ENCODE assay signal across 20 mouse cellular contexts in genomic region chr14:120877147-120877546, GRCm38 (mm10). TPM values are rescaled to one million over a fixed set of nuclear protein-coding genes. Genes with fewer than 3 reads are reported as not detected.
DNase-seq lines count a peak whose midpoint lies in the region; ATAC-seq and TF ChIP-seq lines count a peak whose summit lies in the region.
"Had no signal": no experiment of that assay in that cellular context is flagged by ENCODE, and none has a peak within 500 bp of the region (broad histone marks: within the 10 kb centered on the region; RNA-seq: fewer than 3 reads in every experiment).

No protein-coding gene starts in this region.

- no peak for ATAC-seq in midbrain, embryonic 14.5 days (ENCODE audit: low FRiP score, low TSS enrichment)
- ATAC-seq in hematopoietic stem cell, adult 5-6 weeks (replicated peaks in 1 of 2; ENCODE audit: insufficient read depth in 1 of 2, low FRiP score in 2 of 2, low TSS enrichment in 1 of 2, low read depth in 1 of 2, poor library complexity in 2 of 2, severe bottlenecking in 2 of 2): peak; percentile 23 to 58; a peak in 3 of 4 replicates
- ATAC-seq: forebrain, embryonic 13.5 days; forebrain, postnatal 0 days; hindbrain, postnatal 0 days had no signal

- H3K9me3 ChIP-seq in midbrain, embryonic 14.5 days (ENCODE audit: control insufficient read depth, low read length): no peaks in the 10 kb centered on the region
- H3K9me3 ChIP-seq in midbrain, embryonic 10.5 days (replicated peaks): no peaks in the 10 kb centered on the region
- H3K9me3 ChIP-seq in ES-Bruce4 (replicated peaks; ENCODE audit: control insufficient read depth, insufficient read depth, low read length, poor library complexity, severe bottlenecking): no peaks in the 10 kb centered on the region; the same call in 1 of the 2 replicates
- H3K9me3 ChIP-seq: forebrain, embryonic 13.5 days; heart, embryonic 13.5 days; hindbrain, embryonic 13.5 days had no signal

- no peak overlapping the region for H3K4me3 ChIP-seq in midbrain, embryonic 14.5 days (replicated peaks; ENCODE audit: low read depth, low read length)
- no peak overlapping the region for H3K4me3 ChIP-seq in midbrain, embryonic 10.5 days
- no peak overlapping the region for H3K4me3 ChIP-seq in ES-Bruce4 (ENCODE audit: low read depth, low read length)
- H3K4me3 ChIP-seq: forebrain, embryonic 13.5 days; gastrocnemius, adult 2 months; heart, embryonic 13.5 days; hindbrain, embryonic 13.5 days had no signal

- H3K27me3 ChIP-seq in midbrain, embryonic 14.5 days (ENCODE audit: control insufficient read depth, insufficient read depth, low read length): no peaks in the 10 kb centered on the region
- H3K27me3 ChIP-seq in midbrain, embryonic 10.5 days (ENCODE audit: low read depth, poor library complexity, severe bottlenecking): no peaks in the 10 kb centered on the region
- H3K27me3 ChIP-seq in ES-Bruce4 (ENCODE audit: control insufficient read depth, insufficient read depth, low read length, poor library complexity, severe bottlenecking): no peaks in the 10 kb centered on the region
- H3K27me3 ChIP-seq: forebrain, embryonic 13.5 days; heart, embryonic 13.5 days; hindbrain, embryonic 13.5 days had no signal

- no peak for TF ChIP-seq EP300 in ES-Bruce4 (IDR thresholded peaks at IDR 0.05; ENCODE audit: insufficient read depth, low read depth, low read length)

- TF ChIP-seq POLR2A in ES-Bruce4 (IDR thresholded peaks at IDR 0.05; ENCODE audit: insufficient read depth, low read length): no peak

- no peak overlapping the region for H3K4me2 ChIP-seq in midbrain, embryonic 14.5 days (ENCODE audit: low read length)
- H3K4me2 ChIP-seq: forebrain, embryonic 13.5 days; heart, embryonic 13.5 days; hindbrain, embryonic 13.5 days had no signal

- 76% methylated on average over 10 of the region's 10 CpGs for WGBS in midbrain, embryonic 14.5 days
- WGBS in midbrain, embryonic 10.5 days: 82% methylated on average over 10 of the region's 10 CpGs

- H3K27ac ChIP-seq in midbrain, embryonic 14.5 days (replicated peaks; ENCODE audit: low read depth, low read length): no peak overlapping the region
- no peak overlapping the region for H3K27ac ChIP-seq in midbrain, embryonic 10.5 days (replicated peaks)
- no peak overlapping the region for H3K27ac ChIP-seq in ES-Bruce4 (ENCODE audit: insufficient read depth, low read length)
- H3K27ac ChIP-seq: forebrain, embryonic 13.5 days; gastrocnemius, adult 2 months; hindbrain, embryonic 13.5 days; hindbrain, postnatal 0 days had no signal

- H3K36me3 ChIP-seq in midbrain, embryonic 14.5 days (ENCODE audit: control insufficient read depth, insufficient read depth, low read length): no peaks in the 10 kb centered on the region
- H3K36me3 ChIP-seq in midbrain, embryonic 10.5 days: no peaks in the 10 kb centered on the region
- no peaks in the 10 kb centered on the region for H3K36me3 ChIP-seq in ES-Bruce4 (ENCODE audit: control insufficient read depth, insufficient read depth, low read length, poor library complexity, severe bottlenecking)
- H3K36me3 ChIP-seq: heart, embryonic 13.5 days; hindbrain, embryonic 13.5 days had no signal

- peak; percentile 13 for DNase-seq in midbrain, embryonic 14.5 days
- DNase-seq in midbrain, embryonic 10.5 days (ENCODE audit: low spot score): no peak
- peak; percentile 6 for DNase-seq in thymus, postnatal 14 days
- no peak for DNase-seq in thymus, adult 18-20 months
- DNase-seq in cerebellum, adult 11-12 months: no peak
- DNase-seq in urinary bladder, postnatal 36 days (ENCODE audit: low spot score in 2 of 2): no peak
- DNase-seq: adrenal gland, postnatal 10 days; cerebellum, adult 2 months; cerebellum, postnatal 10 days; forebrain, postnatal 0 days; gastrocnemius, adult 2 months; gastrocnemius, postnatal 25 days; heart, adult 11 months; heart, postnatal 4 days had no signal

- H3K9ac ChIP-seq in midbrain, embryonic 14.5 days (replicated peaks; ENCODE audit: low read length): no peak overlapping the region
- H3K9ac ChIP-seq in ES-Bruce4 (ENCODE audit: low read depth, poor library complexity, severe bottlenecking): 0 out of 2 replicates have a peak overlapping the region, but pooled peaks have one; percentile 43
- H3K9ac ChIP-seq: forebrain, embryonic 13.5 days; forebrain, postnatal 0 days; heart, embryonic 13.5 days; hindbrain, embryonic 13.5 days had no signal

- no peak for TF ChIP-seq CTCF in ES-Bruce4 (IDR thresholded peaks at IDR 0.05; ENCODE audit: low read depth, low read length)

- H3K4me1 ChIP-seq in midbrain, embryonic 14.5 days (ENCODE audit: control insufficient read depth, insufficient read depth, low read length): no peaks in the 10 kb centered on the region
- H3K4me1 ChIP-seq in midbrain, embryonic 10.5 days: peaks cover 14% of the 10 kb centered on the region
- peaks cover 10% of the 10 kb centered on the region for H3K4me1 ChIP-seq in ES-Bruce4 (ENCODE audit: control insufficient read depth, insufficient read depth, low read length)
- H3K4me1 ChIP-seq: forebrain, embryonic 13.5 days; hindbrain, embryonic 13.5 days had no signal

RNA-seq across cellular contexts. Expression of gene Ipo5, which starts 33.9 kb away (rescaled TPM):
- polyA plus RNA-seq in midbrain, embryonic 14.5 days (2014; fragmentation: Nextera tagmentation; extraction: Ambion mirVana): 57.5 and 77.8 TPM in 2 replicates
- polyA plus RNA-seq in midbrain, embryonic 10.5 days (2016; fragmentation: Nextera tagmentation; extraction: Ambion mirVana): 147 and 158 TPM in 2 replicates
- polyA plus RNA-seq in ES-Bruce4 (2011; ENCODE audit: insufficient read depth, insufficient read length, low read depth, missing spikeins): 440 and 468 TPM in 2 replicates
- 164 and 184 TPM in 2 replicates for total RNA-seq in hematopoietic stem cell, adult 5-6 weeks (2017)

Comparison
In these comparisons a context has a peak if more than half of its experiments do, and no peak if none do; other contexts are left out.
1. DNase-seq: peak in midbrain, embryonic 14.5 days (single experiment) and thymus, postnatal 14 days (single experiment); none in midbrain, embryonic 10.5 days (single experiment), thymus, adult 18-20 months (0 of 2), cerebellum, adult 11-12 months (single experiment) and urinary bladder, postnatal 36 days (0 of 2).